Mouse (Mus musculus) liver, embryonic 14.5 days (tissue): Measurements from ENCODE around the gene Odc1. TPM values are rescaled to one million over a fixed set of nuclear protein-coding genes. Genes with fewer than 3 reads are reported as not detected.

Experiments used
- ATAC-seq: fragments of 200-750 bp; cut with Nextera tagmentation; 2 replicates; pipeline ENCODE4 v1.8.0; 2017; ENCODE audit warnings: moderate number of reproducible peaks, mild to moderate bottlenecking, moderate library complexity; ENCODE audit not compliant: insufficient read depth
- DNase-seq, 3 experiments: peaks; one replicate each; pipeline ENCODE4 v3.0.0-alpha.2; 2012 to 2013; ENCODE audit warnings: low read depth in 3 of 3, low spot score in 3 of 3
- H3K27ac ChIP-seq: fragments of 300-500 bp; sonication (generic); 2 replicates; pipeline ENCODE4 v1.5.1; 2014; ENCODE audit warnings: moderate library complexity, mild to moderate bottlenecking, control low read depth, inconsistent platforms
- H3K27me3 ChIP-seq: fragments of 300-500 bp; sonication (generic); 2 replicates; pipeline ENCODE4 v1.6.1; 2014; ENCODE audit warnings: mild to moderate bottlenecking, low read length, moderate library complexity; ENCODE audit not compliant: control insufficient read depth, insufficient read depth
- H3K36me3 ChIP-seq: fragments of 300-500 bp; sonication (generic); replicated peaks from 2 replicates; pipeline ENCODE4 v1.6.1; 2014; ENCODE audit warnings: low read depth; ENCODE audit not compliant: control insufficient read depth, insufficient read depth
- H3K4me1 ChIP-seq, 2 experiments: fragments of 200-500 bp in 1 of 2; fragments of 300-500 bp in 1 of 2; sonication (generic) in 1 of 2; replicated peaks; 2 replicates each; pipeline ENCODE4 v1.6.1; 2012 to 2014; ENCODE audit warnings: antibody characterized with exemption in 1 of 2, inconsistent platforms in 1 of 2, low read length in 1 of 2; ENCODE audit not compliant: control insufficient read depth in 2 of 2, insufficient read depth in 2 of 2
- H3K4me2 ChIP-seq: fragments of 300-500 bp; sonication (generic); 2 replicates; pipeline ENCODE4 v1.6.1; 2014; ENCODE audit warnings: low read depth, mild to moderate bottlenecking, control low read depth, moderate library complexity
- H3K4me3 ChIP-seq, 2 experiments: fragments of 200-500 bp in 1 of 2; fragments of 300-500 bp in 1 of 2; sonication (generic) in 1 of 2; 2 replicates each; pipeline ENCODE4 v1.5.1; 2012 to 2014; ENCODE audit warnings: low read depth in 2 of 2, low read length in 2 of 2, mild to moderate bottlenecking in 2 of 2, control low read depth in 1 of 2, inconsistent platforms in 1 of 2, moderate library complexity in 1 of 2; ENCODE audit not compliant: insufficient read depth in 1 of 2
- H3K9ac ChIP-seq: fragments of 300-500 bp; sonication (generic); replicated peaks from 2 replicates; pipeline ENCODE4 v1.6.1; 2014; ENCODE audit warnings: mild to moderate bottlenecking, control low read depth, moderate library complexity
- H3K9me3 ChIP-seq: fragments of 300-500 bp; sonication (generic); 2 replicates; pipeline ENCODE4 v1.6.1; 2016; ENCODE audit warnings: low read length, mixed read lengths; ENCODE audit not compliant: control insufficient read depth
- CTCF ChIP-seq: IDR thresholded peaks from 2 replicates; pipeline ENCODE4 v1.5.1; 2016; ENCODE audit warnings: antibody characterized with exemption, low read depth, control low read depth
- EP300 ChIP-seq: IDR thresholded peaks from 2 replicates; pipeline ENCODE4 v1.6.1; 2016; ENCODE audit warnings: antibody characterized with exemption, low read depth
- WGBS: fragments of 180-500 bp; shearing (Covaris S2); extraction: QIAGEN DNeasy Blood & Tissue Kit; methylation state at CpG from one replicate; pipeline ENCODE4 v1.1.7; 2014; ENCODE audit not compliant: insufficient replicate concordance; 5-methylcytosine and 5-hydroxymethylcytosine counted together
- polyA plus RNA-seq, 2 experiments: library from polyadenylated mRNA; depleted of rRNA in 1 of 2; stranded (reverse) in 1 of 2; unstranded in 1 of 2; fragments of >200 nt; fragmentation: Nextera tagmentation in 1 of 2; extraction: Ambion mirVana in 1 of 2; gene quantifications; 2 replicates each; pipeline versions ENCODE4 v1.2.1 to v1.2.3; 2012 to 2014

The Odc1 gene
- polyA plus RNA-seq, 2 experiments: 444 to 457 TPM

- Histone ChIP-seq H3K9me3 (no peaks in the 10 kb centered on the region), H3K27ac (peak overlapping the region; percentile 92), H3K4me3 (peak overlapping the region; percentile 19 to 36), H3K27me3 (no peaks in the 10 kb centered on the region), H3K36me3 (no peaks in the 10 kb centered on the region), H3K4me1 (peaks cover 37 to 41% of the 10 kb centered on the region in 2 experiments), H3K9ac (peak overlapping the region; percentile 66), H3K4me2 (peak overlapping the region; percentile 63)
- 31% methylated on average over 5 of the region's 5 CpGs for WGBS
- TF ChIP-seq CTCF (no peak), EP300 (peak; percentile 100)
- peak; percentile 92 to 95 (median 93) for DNase-seq
- peak; percentile 99 for ATAC-seq
Measured at GRCm38 (mm10) chr12:17506117-17506993, 38.2 kb upstream of the Odc1 start.

- Histone ChIP-seq H3K4me2 (peak overlapping the region; percentile 63), H3K9ac (peak overlapping the region; percentile 66), H3K36me3 (no peaks in the 10 kb centered on the region), H3K27me3 (no peaks in the 10 kb centered on the region), H3K4me3 (no peak overlapping the region), H3K27ac (peak overlapping the region; percentile 92), H3K4me1 (peaks cover 37 to 41% of the 10 kb centered on the region in 2 experiments), H3K9me3 (no peaks in the 10 kb centered on the region)
- ATAC-seq (no peak), DNase-seq (no peak)
- WGBS: 25% methylated on average over 13 of the region's 13 CpGs
- TF ChIP-seq CTCF (no peak), EP300 (no peak)
Measured at GRCm38 (mm10) chr12:17506994-17507542, 37.5 kb upstream of the Odc1 start.

GRCm38 (mm10) chr12:17509310-17509709, 35.3 kb upstream of the Odc1 start:
- no peaks in the 10 kb centered on the region; the same call in 1 of the 2 replicates for H3K27me3 ChIP-seq
- TF ChIP-seq CTCF: no peak
- TF ChIP-seq EP300: no peak
- H3K4me2 ChIP-seq: no peak overlapping the region
- ATAC-seq (no peak), DNase-seq (no peak)
- WGBS: 86% methylated on average over 1 of the region's 1 CpGs
- no peak overlapping the region for H3K9ac ChIP-seq
- no peaks in the 10 kb centered on the region for H3K36me3 ChIP-seq
- no peak overlapping the region for H3K4me3 ChIP-seq
- no peaks in the 10 kb centered on the region for H3K9me3 ChIP-seq
- H3K27ac ChIP-seq: no peak overlapping the region
- peaks cover 37 to 41% of the 10 kb centered on the region in 2 experiments for H3K4me1 ChIP-seq

- Histone ChIP-seq H3K4me1 (peaks cover 33 to 38% of the 10 kb centered on the region in 2 experiments), H3K9ac (no peak overlapping the region), H3K9me3 (no peaks in the 10 kb centered on the region)
Measured at GRCm38 (mm10) chr12:17510158-17510557, 34.4 kb upstream of the Odc1 start.

GRCm38 (mm10) chr12:17511019-17511418, 33.6 kb upstream of the Odc1 start:
- H3K9ac ChIP-seq: no peak overlapping the region
- peaks cover 26 to 30% of the 10 kb centered on the region in 2 experiments for H3K4me1 ChIP-seq
- no peak for TF ChIP-seq CTCF
- TF ChIP-seq EP300: no peak
- no peak overlapping the region for H3K27ac ChIP-seq
- 64% methylated on average over 6 of the region's 6 CpGs for WGBS
- H3K27me3 ChIP-seq: no peaks in the 10 kb centered on the region; the same call in 1 of the 2 replicates
- H3K4me3 ChIP-seq: no peak overlapping the region
- H3K9me3 ChIP-seq: no peaks in the 10 kb centered on the region
- ATAC-seq: no peak
- H3K4me2 ChIP-seq: no peak overlapping the region
- no peak for DNase-seq
- no peaks in the 10 kb centered on the region for H3K36me3 ChIP-seq

More at GRCm38 (mm10) chr12:17510158-17510557, 34.4 kb upstream of the Odc1 start:
- no peaks in the 10 kb centered on the region; the same call in 1 of the 2 replicates for H3K27me3 ChIP-seq
- WGBS: 41% methylated on average over 12 of the region's 12 CpGs
- TF ChIP-seq CTCF: no peak
- TF ChIP-seq EP300: no peak
- no peak for ATAC-seq
- H3K4me2 ChIP-seq: no peak overlapping the region
- no peak overlapping the region for H3K27ac ChIP-seq
- no peak for DNase-seq
- no peaks in the 10 kb centered on the region for H3K36me3 ChIP-seq
- no peak overlapping the region for H3K4me3 ChIP-seq
